Mouse (Mus musculus): Measurements from ENCODE around the gene Tgfbr2. TPM values are rescaled to one million over a fixed set of nuclear protein-coding genes. Genes with fewer than 3 reads are reported as not detected.
"Not testable (repeated sequence)": the region's sequence is repeated elsewhere in the genome, so short reads cannot be mapped to it uniquely, and the experiment has no call there.

Gene Tgfbr2
- polyA plus RNA-seq, 1 experiment from 2014 or later, result 12.6 TPM

GRCm38 (mm10) chr9:116041369-116041768, 133.8 kb downstream of the Tgfbr2 start:
- H3K4me1 ChIP-seq (ENCODE audit: control insufficient read depth, insufficient read depth, low read length), result no peaks in the 10 kb centered on the region
- no peaks in the 10 kb centered on the region for H3K27me3 ChIP-seq (ENCODE audit: control insufficient read depth, insufficient read depth, low read length)
- H3K9ac ChIP-seq (ENCODE audit: low read length), result no peak overlapping the region
- no peak for DNase-seq (ENCODE audit: low spot score)
- H3K36me3 ChIP-seq (ENCODE audit: control insufficient read depth, insufficient read depth, low read length), result no peaks in the 10 kb centered on the region
- H3K4me2 ChIP-seq (ENCODE audit: low read depth), result no peak overlapping the region
- no peak overlapping the region for H3K4me3 ChIP-seq (ENCODE audit: low read depth, low read length)
- 73% methylated on average over 4 of the region's 4 CpGs for WGBS
- ATAC-seq (ENCODE audit: insufficient read depth, low FRiP score, low TSS enrichment), result no peak
- no peaks in the 10 kb centered on the region for H3K9me3 ChIP-seq (ENCODE audit: control insufficient read depth, low read length)
- no peak overlapping the region for H3K27ac ChIP-seq (ENCODE audit: low read depth, low read length)

GRCm38 (mm10) chr9:116040852-116041251, 134.3 kb downstream of the Tgfbr2 start:
- H3K9ac ChIP-seq (ENCODE audit: low read length); H3K9me3 ChIP-seq (ENCODE audit: control insufficient read depth, low read length); H3K4me2 ChIP-seq (ENCODE audit: low read depth); H3K4me3 ChIP-seq (ENCODE audit: low read depth, low read length); H3K4me1 ChIP-seq (ENCODE audit: control insufficient read depth, insufficient read depth, low read length); H3K36me3 ChIP-seq (ENCODE audit: control insufficient read depth, insufficient read depth, low read length); H3K27me3 ChIP-seq (ENCODE audit: control insufficient read depth, insufficient read depth, low read length); ATAC-seq (ENCODE audit: insufficient read depth, low FRiP score, low TSS enrichment); DNase-seq (ENCODE audit: low spot score); H3K27ac ChIP-seq (ENCODE audit: low read depth, low read length): not testable (repeated sequence)
- 96% methylated on average over 14 of the region's 14 CpGs for WGBS

GRCm38 (mm10) chr9:116039981-116040380, 135.2 kb downstream of the Tgfbr2 start:
- Histone ChIP-seq H3K36me3 (ENCODE audit: control insufficient read depth, insufficient read depth, low read length) (no peaks in the 10 kb centered on the region), H3K4me3 (ENCODE audit: low read depth, low read length) (no peak overlapping the region), H3K27me3 (ENCODE audit: control insufficient read depth, insufficient read depth, low read length) (no peaks in the 10 kb centered on the region), H3K9me3 (ENCODE audit: control insufficient read depth, low read length) (no peaks in the 10 kb centered on the region), H3K4me1 (ENCODE audit: control insufficient read depth, insufficient read depth, low read length) (no peaks in the 10 kb centered on the region), H3K9ac (ENCODE audit: low read length) (no peak overlapping the region), H3K27ac (ENCODE audit: low read depth, low read length) (no peak overlapping the region), H3K4me2 (ENCODE audit: low read depth) (no peak overlapping the region)
- no peak for ATAC-seq (ENCODE audit: insufficient read depth, low FRiP score, low TSS enrichment)
- 94% methylated on average over 4 of the region's 4 CpGs for WGBS
- DNase-seq (ENCODE audit: low spot score), result no peak

- Histone ChIP-seq H3K27ac (ENCODE audit: low read depth, low read length) (no peak overlapping the region), H3K4me2 (ENCODE audit: low read depth) (no peak overlapping the region), H3K4me3 (ENCODE audit: low read depth, low read length) (no peak overlapping the region), H3K9ac (ENCODE audit: low read length) (no peak overlapping the region), H3K27me3 (ENCODE audit: control insufficient read depth, insufficient read depth, low read length) (no peaks in the 10 kb centered on the region), H3K9me3 (ENCODE audit: control insufficient read depth, low read length) (no peaks in the 10 kb centered on the region), H3K4me1 (ENCODE audit: control insufficient read depth, insufficient read depth, low read length) (no peaks in the 10 kb centered on the region), H3K36me3 (ENCODE audit: control insufficient read depth, insufficient read depth, low read length) (no peaks in the 10 kb centered on the region)
- ATAC-seq (ENCODE audit: insufficient read depth, low FRiP score, low TSS enrichment), result no peak
- 87% methylated on average over 6 of the region's 6 CpGs for WGBS
- no peak for DNase-seq (ENCODE audit: low spot score)
These were observed 136.9 kb downstream of the Tgfbr2 start for GRCm38 (mm10) chr9:116038275-116038674.

Measured in neural tube, embryonic 11.5 days (tissue).